Mouse (Mus musculus) left cerebral cortex, adult 11 months (tissue): ENCODE data around the gene Elovl6.

ENCODE experiments used
- DNase-seq: peaks from one replicate; pipeline ENCODE4 v3.0.0; 2022; ENCODE audit warnings: low spot score

The Elovl6 gene

GRCm38 (mm10) chr3:129543376-129543775, 11.2 kb downstream of the Elovl6 start:
- no peak for DNase-seq

- DNase-seq = no peak
Measured at GRCm38 (mm10) chr3:129544217-129544616, 12.1 kb downstream of the Elovl6 start.

- no peak for DNase-seq
Measured at GRCm38 (mm10) chr3:129545228-129545627, 13.1 kb downstream of the Elovl6 start.

- no peak for DNase-seq
Measured at GRCm38 (mm10) chr3:129545801-129546200, 13.6 kb downstream of the Elovl6 start.

- DNase-seq = no peak
Measured at GRCm38 (mm10) chr3:129547837-129548435, 15.8 kb downstream of the Elovl6 start.

GRCm38 (mm10) chr3:129548760-129549159, 16.6 kb downstream of the Elovl6 start:
- DNase-seq = no peak

GRCm38 (mm10) chr3:129549546-129549945, 17.4 kb downstream of the Elovl6 start:
- no peak for DNase-seq

- DNase-seq = no peak
Measured at GRCm38 (mm10) chr3:129551581-129552290, 19.6 kb downstream of the Elovl6 start.

GRCm38 (mm10) chr3:129552370-129552769, 20.2 kb downstream of the Elovl6 start:
- DNase-seq = no peak

GRCm38 (mm10) chr3:129553173-129553572, 21.0 kb downstream of the Elovl6 start:
- no peak for DNase-seq

GRCm38 (mm10) chr3:129553661-129554060, 21.5 kb downstream of the Elovl6 start:
- no peak for DNase-seq

GRCm38 (mm10) chr3:129554436-129554835, 22.3 kb downstream of the Elovl6 start:
- DNase-seq = no peak

GRCm38 (mm10) chr3:129557048-129557447, 24.9 kb downstream of the Elovl6 start:
- no peak for DNase-seq

GRCm38 (mm10) chr3:129557566-129557965, 25.4 kb downstream of the Elovl6 start:
- no peak for DNase-seq

GRCm38 (mm10) chr3:129558016-129558955, 26.1 kb downstream of the Elovl6 start:
- no peak for DNase-seq

GRCm38 (mm10) chr3:129560068-129560467, 27.9 kb downstream of the Elovl6 start:
- no peak for DNase-seq

- peak; percentile 6 for DNase-seq
Measured at GRCm38 (mm10) chr3:129561011-129561410, 28.9 kb downstream of the Elovl6 start.

- no peak for DNase-seq
Measured at GRCm38 (mm10) chr3:129561853-129562252, 29.7 kb downstream of the Elovl6 start.

- DNase-seq = no peak
Measured at GRCm38 (mm10) chr3:129562411-129562810, 30.3 kb downstream of the Elovl6 start.

- DNase-seq = no peak
Measured at GRCm38 (mm10) chr3:129563807-129564206, 31.7 kb downstream of the Elovl6 start.

- no peak for DNase-seq
Measured at GRCm38 (mm10) chr3:129564852-129565251, 32.7 kb downstream of the Elovl6 start.

GRCm38 (mm10) chr3:129565458-129565857, 33.3 kb downstream of the Elovl6 start:
- no peak for DNase-seq

- DNase-seq = no peak
Measured at GRCm38 (mm10) chr3:129566013-129566412, 33.9 kb downstream of the Elovl6 start.
